Mouse (Mus musculus): Measurements from ENCODE around the gene Aplf.

DNA sequence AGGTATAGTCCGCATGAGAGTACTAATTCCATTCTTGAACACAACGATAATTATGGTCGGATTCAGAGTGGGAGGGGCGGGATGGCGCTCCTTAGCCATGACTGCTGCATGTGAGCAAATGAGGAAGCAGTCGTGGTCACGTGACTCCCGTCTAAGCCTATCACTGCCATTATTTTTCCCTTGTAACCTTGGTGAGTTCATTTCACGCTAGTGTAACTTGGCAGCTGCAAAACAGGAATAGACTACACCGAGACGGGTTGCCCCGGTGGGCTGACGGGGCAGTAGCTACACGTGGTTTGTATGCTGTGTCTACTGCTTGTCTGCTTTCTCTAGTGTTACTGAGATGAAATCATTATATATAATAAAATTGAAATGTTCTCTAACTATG, 56.3 kb downstream of the Aplf start:
- TF ChIP-seq POLR2A (IDR thresholded peaks at IDR 0.05; ENCODE audit: extremely low read depth, insufficient read depth, low read length) (no peak), CTCF (IDR thresholded peaks at IDR 0.05; ENCODE audit: low read depth, low read length) (no peak)
